Mouse (Mus musculus): Measurements from ENCODE around the gene Mcrip1. TPM values are rescaled to one million over a fixed set of nuclear protein-coding genes. Genes with fewer than 3 reads are reported as not detected.

Gene Mcrip1
- 157 and 174 TPM in 2 replicates for polyA plus RNA-seq (2012; rRNA removed; ENCODE audit: low replicate concordance)

GRCm38 (mm10) chr11:120549168-120549945 lies at the start of gene Mcrip1:
Gene Mcrip1, minus strand, starts transcription at chr11:120549727.

GRCm38 (mm10) chr11:120598283-120598989 lies 48.9 kb upstream of the Mcrip1 start, which contains the start of the genes Alyref and Anapc11:
Gene Alyref, minus strand, starts transcription at chr11:120598365.
Gene Anapc11, plus strand, starts transcription at chr11:120598421.

GRCm38 (mm10) chr11:120581490-120582267 lies 32.2 kb upstream of the Mcrip1 start, which contains the start of gene Arhgdia:
Gene Arhgdia, minus strand, starts transcription at chr11:120581624.

GRCm38 (mm10) chr11:120572752-120573584 lies 23.4 kb upstream of the Mcrip1 start, which contains the start of gene P4hb:
Gene P4hb, minus strand, starts transcription at chr11:120573253.

GRCm38 (mm10) chr11:120550810-120551440 lies 1.4 kb upstream of the Mcrip1 start, which contains the start of gene Ppp1r27:
Gene Ppp1r27, minus strand, starts transcription at chr11:120551132.

GRCm38 (mm10) chr11:120530085-120530964 lies 19.2 kb downstream of the Mcrip1 start, which contains the start of gene Gcgr:
Gene Gcgr, plus strand, starts transcription at chr11:120530699.

Other genes with a start within 250 kb of the Mcrip1 start
- gene Actg1, start 201.2 kb downstream of the Mcrip1 start, polyA plus RNA-seq (2012; rRNA removed; ENCODE audit: low replicate concordance): 1,196 and 1,314 TPM in 2 replicates
- not detected in 2 replicates for gene Fscn2, start 188.2 kb downstream of the Mcrip1 start, polyA plus RNA-seq (2012; rRNA removed; ENCODE audit: low replicate concordance)
- 33.9 and 79.5 TPM in 2 replicates for gene Faap100, start 171.0 kb downstream of the Mcrip1 start, polyA plus RNA-seq (2012; rRNA removed; ENCODE audit: low replicate concordance)
- 67.6 and 68.3 TPM in 2 replicates for gene Nploc4, start 112.0 kb downstream of the Mcrip1 start, polyA plus RNA-seq (2012; rRNA removed; ENCODE audit: low replicate concordance)
- 0.09 TPM in 1 of 2 replicates, not detected in the other for gene Tspan10, start 107.1 kb downstream of the Mcrip1 start, polyA plus RNA-seq (2012; rRNA removed; ENCODE audit: low replicate concordance)
- gene Pde6g, start 96.2 kb downstream of the Mcrip1 start, polyA plus RNA-seq (2012; rRNA removed; ENCODE audit: low replicate concordance): 0.70 and 1.1 TPM in 2 replicates
- gene Oxld1, start 91.7 kb downstream of the Mcrip1 start, polyA plus RNA-seq (2012; rRNA removed; ENCODE audit: low replicate concordance): 27.4 and 32.4 TPM in 2 replicates
- 15.0 and 26.0 TPM in 2 replicates for gene Ccdc137, start 91.6 kb downstream of the Mcrip1 start, polyA plus RNA-seq (2012; rRNA removed; ENCODE audit: low replicate concordance)
- gene Arl16, start 82.1 kb downstream of the Mcrip1 start, polyA plus RNA-seq (2012; rRNA removed; ENCODE audit: low replicate concordance): 29.0 and 40.5 TPM in 2 replicates
- gene Mrpl12, start 65.1 kb downstream of the Mcrip1 start, polyA plus RNA-seq (2012; rRNA removed; ENCODE audit: low replicate concordance): 108 and 111 TPM in 2 replicates
- 651 and 925 TPM in 2 replicates for gene Slc25a10, start 57.9 kb downstream of the Mcrip1 start, polyA plus RNA-seq (2012; rRNA removed; ENCODE audit: low replicate concordance)
- gene Gcgr, start 19.0 kb downstream of the Mcrip1 start, polyA plus RNA-seq (2012; rRNA removed; ENCODE audit: low replicate concordance): 1.3 and 3.8 TPM in 2 replicates
- gene Ppp1r27, start 1.4 kb upstream of the Mcrip1 start, polyA plus RNA-seq (2012; rRNA removed; ENCODE audit: low replicate concordance): not detected in 2 replicates
- gene P4hb, start 23.5 kb upstream of the Mcrip1 start, polyA plus RNA-seq (2012; rRNA removed; ENCODE audit: low replicate concordance): 212 and 315 TPM in 2 replicates
- gene Arhgdia, start 31.9 kb upstream of the Mcrip1 start, polyA plus RNA-seq (2012; rRNA removed; ENCODE audit: low replicate concordance): 706 and 742 TPM in 2 replicates
- 26.4 and 41.1 TPM in 2 replicates for gene Alyref, start 48.6 kb upstream of the Mcrip1 start, polyA plus RNA-seq (2012; rRNA removed; ENCODE audit: low replicate concordance)
- gene Anapc11, start 48.7 kb upstream of the Mcrip1 start, polyA plus RNA-seq (2012; rRNA removed; ENCODE audit: low replicate concordance): 102 and 121 TPM in 2 replicates
- gene Npb, start 58.8 kb upstream of the Mcrip1 start, polyA plus RNA-seq (2012; rRNA removed; ENCODE audit: low replicate concordance): 0.39 and 2.5 TPM in 2 replicates
- 202 and 224 TPM in 2 replicates for gene Pcyt2, start 68.2 kb upstream of the Mcrip1 start, polyA plus RNA-seq (2012; rRNA removed; ENCODE audit: low replicate concordance)
- gene Sirt7, start 75.5 kb upstream of the Mcrip1 start, polyA plus RNA-seq (2012; rRNA removed; ENCODE audit: low replicate concordance): 63.3 and 73.1 TPM in 2 replicates
- 53.4 and 67.3 TPM in 2 replicates for gene Mafg, start 83.9 kb upstream of the Mcrip1 start, polyA plus RNA-seq (2012; rRNA removed; ENCODE audit: low replicate concordance)
- 8.3 and 23.9 TPM in 2 replicates for gene Pycr1, start 94.0 kb upstream of the Mcrip1 start, polyA plus RNA-seq (2012; rRNA removed; ENCODE audit: low replicate concordance)
- gene Myadml2, start 98.4 kb upstream of the Mcrip1 start, polyA plus RNA-seq (2012; rRNA removed; ENCODE audit: low replicate concordance): 0.14 TPM in 1 of 2 replicates, not detected in the other
- 5.0 TPM in 1 of 2 replicates, not detected in the other for gene Notum, start 111.4 kb upstream of the Mcrip1 start, polyA plus RNA-seq (2012; rRNA removed; ENCODE audit: low replicate concordance)
- gene Aspscr1, start 123.2 kb upstream of the Mcrip1 start, polyA plus RNA-seq (2012; rRNA removed; ENCODE audit: low replicate concordance): 89.5 and 105 TPM in 2 replicates
- 89.1 and 110 TPM in 2 replicates for gene Cenpx, start 164.0 kb upstream of the Mcrip1 start, polyA plus RNA-seq (2012; rRNA removed; ENCODE audit: low replicate concordance)
- 30.1 and 63.6 TPM in 2 replicates for gene Lrrc45, start 164.2 kb upstream of the Mcrip1 start, polyA plus RNA-seq (2012; rRNA removed; ENCODE audit: low replicate concordance)
- gene Rac3, start 171.7 kb upstream of the Mcrip1 start, polyA plus RNA-seq (2012; rRNA removed; ENCODE audit: low replicate concordance): 16.6 and 55.7 TPM in 2 replicates
- 141 and 144 TPM in 2 replicates for gene Dcxr, start 177.6 kb upstream of the Mcrip1 start, polyA plus RNA-seq (2012; rRNA removed; ENCODE audit: low replicate concordance)
- 204 and 309 TPM in 2 replicates for gene Cbr2, start 182.4 kb upstream of the Mcrip1 start, polyA plus RNA-seq (2012; rRNA removed; ENCODE audit: low replicate concordance)
- gene Hmga1b, start 213.1 kb upstream of the Mcrip1 start, polyA plus RNA-seq (2012; rRNA removed; ENCODE audit: low replicate concordance): 0.50 and 9.3 TPM in 2 replicates
- 57.4 and 75.5 TPM in 2 replicates for gene Rfng, start 234.5 kb upstream of the Mcrip1 start, polyA plus RNA-seq (2012; rRNA removed; ENCODE audit: low replicate concordance)
- gene Gps1, start 234.5 kb upstream of the Mcrip1 start, polyA plus RNA-seq (2012; rRNA removed; ENCODE audit: low replicate concordance): 171 and 257 TPM in 2 replicates
- 33.0 and 52.4 TPM in 2 replicates for gene Dus1l, start 246.7 kb upstream of the Mcrip1 start, polyA plus RNA-seq (2012; rRNA removed; ENCODE audit: low replicate concordance)

Data from subcutaneous adipose tissue, adult 2 months (tissue).